Comparison of ENCODE assay signal across 20 mouse cellular contexts in the genomic region with DNA sequence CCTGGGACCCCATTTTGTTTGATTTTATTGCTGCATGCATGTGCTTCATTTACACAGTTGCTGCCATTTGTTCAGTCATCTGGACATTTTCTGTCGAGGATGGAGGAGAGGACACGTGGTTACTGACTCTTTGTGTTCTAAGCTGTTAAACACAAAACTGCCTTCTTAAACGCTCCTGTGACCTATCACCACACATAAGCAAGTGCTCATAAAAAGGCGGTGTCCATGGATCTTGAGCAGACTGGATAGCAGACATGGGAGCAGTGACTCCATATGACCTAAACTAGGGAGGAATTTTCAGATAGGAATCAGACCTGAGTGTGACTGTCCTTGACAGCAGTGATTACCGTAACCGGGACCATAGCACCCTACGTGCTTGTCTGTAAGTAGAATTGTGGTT.
DNase-seq lines count a peak whose midpoint lies in the region; ATAC-seq and TF ChIP-seq lines count a peak whose summit lies in the region.
"Had no signal": no experiment of that assay in that cellular context is flagged by ENCODE, and none has a peak within 500 bp of the region (broad histone marks: within the 10 kb centered on the region; RNA-seq: fewer than 3 reads in every experiment).

No protein-coding gene starts in this region.

- H3K36me3 ChIP-seq in kidney, adult 2 months (ENCODE audit: control insufficient read depth, insufficient read depth, low read length) = no peaks in the 10 kb centered on the region
- no peaks in the 10 kb centered on the region for H3K36me3 ChIP-seq in neural tube, embryonic 11.5 days (ENCODE audit: control insufficient read depth, insufficient read depth, low read length)

- H3K4me1 ChIP-seq in kidney, adult 2 months (ENCODE audit: control insufficient read depth, insufficient read depth, low read length) = peaks cover 14% of the 10 kb centered on the region; the same call in 1 of the 2 replicates
- no peaks in the 10 kb centered on the region for H3K4me1 ChIP-seq in neural tube, embryonic 11.5 days (ENCODE audit: control insufficient read depth, insufficient read depth, low read length)
- H3K4me1 ChIP-seq: embryonic facial prominence, embryonic 13.5 days; forebrain, embryonic 12.5 days; hindbrain, embryonic 15.5 days had no signal

- peak overlapping the region; percentile 68 for H3K27ac ChIP-seq in kidney, adult 2 months (ENCODE audit: insufficient read depth, low read depth, low read length)
- H3K27ac ChIP-seq in neural tube, embryonic 11.5 days (ENCODE audit: low read depth, low read length) = no peak overlapping the region
- H3K27ac ChIP-seq: embryonic facial prominence, embryonic 13.5 days; forebrain, embryonic 12.5 days; heart, adult 2 months; hindbrain, embryonic 15.5 days had no signal

- peak; percentile 14 for DNase-seq in kidney, adult 2 months
- DNase-seq in kidney, postnatal 4 days = no peak
- no peak for DNase-seq in neural tube, embryonic 11.5 days (ENCODE audit: low spot score)
- no peak for DNase-seq in neural tube, embryonic 10.5 days (ENCODE audit: extremely low spot score, low spot score)
- peak; percentile 53 for DNase-seq in large intestine, adult 2 months (ENCODE audit: low read depth, low spot score)
- DNase-seq in urinary bladder, adult 18-20 months (ENCODE audit: low spot score in 2 of 2) = no peak
- DNase-seq in ovary, postnatal 14 days (ENCODE audit: low spot score) = no peak
- DNase-seq: adrenal gland, postnatal 14 days; cerebellum, adult 11-12 months; cerebellum, adult 9-10 months; cerebellum, postnatal 25 days; gastrocnemius, postnatal 14 days; heart, adult 2 months; heart, postnatal 36 days had no signal

- no peak overlapping the region for H3K4me3 ChIP-seq in kidney, adult 2 months (ENCODE audit: insufficient read depth, low read depth, low read length)
- H3K4me3 ChIP-seq in neural tube, embryonic 11.5 days (ENCODE audit: low read depth, low read length) = no peak overlapping the region
- H3K4me3 ChIP-seq: embryonic facial prominence, embryonic 13.5 days; forebrain, embryonic 12.5 days; heart, adult 2 months; hindbrain, embryonic 15.5 days had no signal

- no peak for TF ChIP-seq CTCF in kidney, adult 2 months (conservative IDR thresholded peaks at IDR 0.05; ENCODE audit: insufficient read depth, insufficient read length, low read depth, low read length)

- 55% methylated on average over 7 of the region's 7 CpGs for WGBS in kidney, adult 2 months
- WGBS in neural tube, embryonic 11.5 days = 67% methylated on average over 7 of the region's 7 CpGs
- WGBS in large intestine, adult 2 months = 29% methylated on average over 7 of the region's 7 CpGs

- H3K9me3 ChIP-seq in neural tube, embryonic 11.5 days (ENCODE audit: control insufficient read depth, low read length) = no peaks in the 10 kb centered on the region
- H3K9me3 ChIP-seq: embryonic facial prominence, embryonic 13.5 days; forebrain, embryonic 12.5 days; hindbrain, embryonic 15.5 days had no signal

- peak; percentile 35; the same call in 1 of the 2 replicates for ATAC-seq in neural tube, embryonic 11.5 days (ENCODE audit: insufficient read depth, low FRiP score, low TSS enrichment)
- ATAC-seq: forebrain, embryonic 16.5 days had no signal

- H3K9ac ChIP-seq in neural tube, embryonic 11.5 days (ENCODE audit: low read length) = no peak overlapping the region
- H3K9ac ChIP-seq: embryonic facial prominence, embryonic 13.5 days; forebrain, embryonic 12.5 days; hindbrain, embryonic 15.5 days had no signal

- TF ChIP-seq POLR2A in kidney, adult 2 months (IDR thresholded peaks at IDR 0.05; ENCODE audit: low read depth, low read length) = no peak

- no peaks in the 10 kb centered on the region for H3K27me3 ChIP-seq in kidney, adult 2 months (replicated peaks; ENCODE audit: control insufficient read depth, insufficient read depth, low read length)
- H3K27me3 ChIP-seq in neural tube, embryonic 11.5 days (ENCODE audit: control insufficient read depth, insufficient read depth, low read length) = no peaks in the 10 kb centered on the region
- H3K27me3 ChIP-seq: CH12.LX; embryonic facial prominence, embryonic 13.5 days; forebrain, embryonic 12.5 days; hindbrain, embryonic 15.5 days had no signal

- no peak overlapping the region for H3K4me2 ChIP-seq in neural tube, embryonic 11.5 days (ENCODE audit: low read depth)
- H3K4me2 ChIP-seq: embryonic facial prominence, embryonic 13.5 days; forebrain, embryonic 12.5 days; heart, embryonic 11.5 days; hindbrain, embryonic 15.5 days had no signal

Comparison
In these comparisons a context has a peak if more than half of its experiments do, and no peak if none do; other contexts are left out.
1. DNase-seq: peak in kidney, adult 2 months (single experiment) and large intestine, adult 2 months (single experiment); none in kidney, postnatal 4 days (0 of 2), neural tube, embryonic 11.5 days (single experiment), neural tube, embryonic 10.5 days (single experiment), urinary bladder, adult 18-20 months (0 of 2) and ovary, postnatal 14 days (single experiment).